In the genomic region with DNA sequence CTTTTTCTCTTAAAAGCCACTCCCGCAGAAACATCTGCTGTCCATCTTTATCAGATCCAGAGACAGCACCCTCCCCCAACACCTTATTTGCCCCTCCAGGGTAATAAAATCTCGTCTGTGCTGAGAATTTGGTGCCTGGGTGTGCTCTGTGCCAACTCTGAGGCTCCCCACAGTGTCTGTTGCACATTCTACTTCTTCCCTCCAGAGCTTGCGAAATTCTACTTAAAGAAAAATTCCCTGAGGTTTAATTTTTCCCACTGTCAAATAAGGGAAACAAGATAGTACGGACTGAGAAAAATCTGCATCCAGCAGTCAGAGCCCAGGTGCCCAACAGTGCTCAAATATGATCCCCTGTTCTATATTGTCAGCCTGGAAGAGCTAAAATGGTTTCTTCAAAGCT, we compare ENCODE assay signal across 24 mouse cellular contexts.
"Had no signal": no experiment of that assay in that cellular context is flagged by ENCODE, and none has a peak within 500 bp of the region (broad histone marks: within the 10 kb centered on the region; RNA-seq: fewer than 3 reads in every experiment).

No protein-coding gene starts in this region.

- H3K4me1 ChIP-seq: hindbrain, embryonic 10.5 days; hindbrain, embryonic 12.5 days; intestine, embryonic 15.5 days; limb, embryonic 15.5 days had no signal

- H3K4me2 ChIP-seq: heart, embryonic 12.5 days; hindbrain, embryonic 12.5 days; hindbrain, embryonic 14.5 days; intestine, embryonic 15.5 days; kidney, embryonic 15.5 days; limb, embryonic 13.5 days; limb, embryonic 15.5 days; liver, embryonic 12.5 days had no signal

- H3K4me3 ChIP-seq: heart, embryonic 10.5 days; heart, embryonic 12.5 days; hindbrain, embryonic 10.5 days; hindbrain, embryonic 12.5 days; intestine, embryonic 15.5 days; kidney, embryonic 15.5 days; limb, embryonic 13.5 days; limb, embryonic 15.5 days; liver, embryonic 12.5 days had no signal

- H3K27ac ChIP-seq: heart, embryonic 10.5 days; hindbrain, embryonic 10.5 days; hindbrain, embryonic 12.5 days; hindbrain, embryonic 14.5 days; hindbrain, postnatal 0 days; intestine, embryonic 15.5 days; kidney, embryonic 15.5 days; kidney, postnatal 0 days; limb, embryonic 13.5 days; limb, embryonic 15.5 days; liver, embryonic 12.5 days had no signal

- H3K9me3 ChIP-seq: heart, embryonic 10.5 days; heart, embryonic 12.5 days; hindbrain, embryonic 10.5 days; hindbrain, embryonic 12.5 days; intestine, embryonic 15.5 days; kidney, embryonic 15.5 days; limb, embryonic 13.5 days; limb, embryonic 15.5 days; liver, embryonic 12.5 days had no signal

- H3K9ac ChIP-seq: heart, embryonic 12.5 days; hindbrain, embryonic 12.5 days; hindbrain, embryonic 14.5 days; intestine, embryonic 15.5 days; kidney, embryonic 15.5 days; limb, embryonic 13.5 days; limb, embryonic 15.5 days; liver, embryonic 12.5 days had no signal

- ATAC-seq: hindbrain, postnatal 0 days; intestine, embryonic 15.5 days; liver, embryonic 12.5 days had no signal

- DNase-seq: gastrocnemius, postnatal 14 days; heart, adult 18-20 months; heart, postnatal 10 days; heart, postnatal 4 days; kidney, adult 11 months; kidney, adult 2 months; kidney, adult 9 months; kidney, postnatal 14 days; kidney, postnatal 36 days; layer of hippocampus, adult 9-11 months; layer of hippocampus, postnatal 36 days; left cerebral cortex, postnatal 4 days had no signal

- H3K36me3 ChIP-seq: heart, embryonic 10.5 days; heart, embryonic 12.5 days; hindbrain, embryonic 10.5 days; hindbrain, embryonic 12.5 days; intestine, embryonic 15.5 days; kidney, embryonic 15.5 days; limb, embryonic 13.5 days; limb, embryonic 15.5 days; liver, embryonic 12.5 days had no signal

- H3K27me3 ChIP-seq: heart, embryonic 12.5 days; hindbrain, embryonic 12.5 days; intestine, embryonic 15.5 days; kidney, embryonic 15.5 days; limb, embryonic 13.5 days; limb, embryonic 15.5 days had no signal
